Mouse (Mus musculus) megakaryocyte progenitor cell, adult 5-6 weeks (primary cell): ENCODE measurements around the gene Eps15l1. TPM values are rescaled to one million over a fixed set of nuclear protein-coding genes. Genes with fewer than 3 reads are reported as not detected.
A peak's percentile ranks its signal among the peaks of the same experiment; 100 is the strongest.

Experiments
- ATAC-seq: replicated peaks from 2 replicates; pipeline ENCODE4 v1.8.0; 2016; ENCODE audit warnings: mild to moderate bottlenecking, moderate TSS enrichment, inconsistent platforms; ENCODE audit not compliant: poor library complexity
- total RNA-seq, 2 experiments: library from RNA; stranded (forward) in 1 of 2; stranded (reverse) in 1 of 2; fragments of 157-497, 149-512 nt in 1 of 2; fragments of 200-1000 nt in 1 of 2; gene quantifications; 2 replicates each; pipeline versions ENCODE4 v1.2.3 to v1.2.4; 2015 to 2017

Gene Eps15l1
- total RNA-seq, 2 experiments from 2014 or later = 35.2 to 57.1 TPM

- ATAC-seq = peak; percentile 60
Observed at GRCm38 (mm10) chr8:72322471-72322889, 98.8 kb downstream of the Eps15l1 start.

GRCm38 (mm10) chr8:72321635-72322441 is 99.4 kb downstream of the Eps15l1 start:
- no peak for ATAC-seq

GRCm38 (mm10) chr8:72320803-72321583 is 100.3 kb downstream of the Eps15l1 start:
- ATAC-seq = no peak

GRCm38 (mm10) chr8:72319921-72320802 is 101.1 kb downstream of the Eps15l1 start:
- no peak for ATAC-seq

GRCm38 (mm10) chr8:72319397-72319796 is 101.9 kb downstream of the Eps15l1 start:
- ATAC-seq = no peak

GRCm38 (mm10) chr8:72318801-72319322 is 102.4 kb downstream of the Eps15l1 start, which contains the start of gene Klf2:
Gene Klf2, plus strand, starts transcription at chr8:72319033.
- ATAC-seq = peak; percentile 70

- ATAC-seq = peak; percentile 30
Observed at GRCm38 (mm10) chr8:72317741-72318301, 103.4 kb downstream of the Eps15l1 start.

GRCm38 (mm10) chr8:72316053-72316695 is 105.1 kb downstream of the Eps15l1 start:
- ATAC-seq = no peak

GRCm38 (mm10) chr8:72312926-72313518 is 108.2 kb downstream of the Eps15l1 start:
- ATAC-seq = peak; percentile 35; the same call in 1 of the 2 replicates

GRCm38 (mm10) chr8:72310849-72311506 is 110.3 kb downstream of the Eps15l1 start:
- ATAC-seq = peak; percentile 63

GRCm38 (mm10) chr8:72308276-72308675 is 113.0 kb downstream of the Eps15l1 start:
- no peak for ATAC-seq

GRCm38 (mm10) chr8:72306913-72307312 is 114.3 kb downstream of the Eps15l1 start:
- ATAC-seq = no peak

GRCm38 (mm10) chr8:72305210-72305905 is 115.9 kb downstream of the Eps15l1 start, which contains the start of gene Gm10282:
Gene Gm10282, minus strand, starts transcription at chr8:72305260.
- no peak for ATAC-seq

GRCm38 (mm10) chr8:72303633-72304032 is 117.6 kb downstream of the Eps15l1 start:
- peak; percentile 92 for ATAC-seq

- 0 out of 2 replicates have a peak, but pooled peaks have one; percentile 7 for ATAC-seq
Observed at GRCm38 (mm10) chr8:72302986-72303612, 118.2 kb downstream of the Eps15l1 start.

- no peak for ATAC-seq
Observed at GRCm38 (mm10) chr8:72301497-72301896, 119.8 kb downstream of the Eps15l1 start.

GRCm38 (mm10) chr8:72300654-72301400 is 120.4 kb downstream of the Eps15l1 start:
- no peak for ATAC-seq
